Mouse (Mus musculus) CH12.LX (cell line): ENCODE data around the gene Sp3. TPM values are rescaled to one million over a fixed set of nuclear protein-coding genes. Genes with fewer than 3 reads are reported as not detected.

Experiments
- DNase-seq: peaks from one replicate; pipeline ENCODE4 v3.0.0-alpha.2; 2013; ENCODE audit errors: extremely low read depth
- H3K27ac ChIP-seq: 2 replicates; pipeline ENCODE4 v1.5.1; 2012; ENCODE audit warnings: low read depth, mild to moderate bottlenecking, control low read depth, moderate library complexity; ENCODE audit not compliant: insufficient read depth
- H3K27me3 ChIP-seq: replicated peaks from 2 replicates; pipeline ENCODE3; 2012; ENCODE audit warnings: inconsistent platforms
- H3K36me3 ChIP-seq, 2 experiments: replicated peaks in 1 of 2; 2 replicates each; pipeline versions ENCODE3 to v1.6.1; 2012; ENCODE audit warnings: inconsistent platforms in 1 of 2, low read length in 1 of 2, mild to moderate bottlenecking in 1 of 2, mixed read lengths in 1 of 2, moderate library complexity in 1 of 2; ENCODE audit not compliant: control insufficient read depth in 1 of 2, insufficient read depth in 1 of 2
- H3K4me1 ChIP-seq, 2 experiments: 2 replicates each; pipeline ENCODE4 v1.6.1; 2012; ENCODE audit warnings: inconsistent platforms in 1 of 2, moderate library complexity in 1 of 2; ENCODE audit not compliant: insufficient read depth in 2 of 2, control insufficient read depth in 1 of 2
- H3K4me2 ChIP-seq: 2 replicates; pipeline ENCODE4 v1.6.1; 2012; ENCODE audit warnings: low read depth, mild to moderate bottlenecking, control low read depth; ENCODE audit not compliant: poor library complexity, insufficient read depth, severe bottlenecking
- H3K4me3 ChIP-seq, 3 experiments: fragments of 150-350 bp in 1 of 3; sonication (generic) in 1 of 3; replicated peaks in 1 of 3; 2 replicates each; pipeline versions ENCODE3 to v1.5.1; 2011 to 2012; ENCODE audit warnings: low read depth in 2 of 3, low read length in 2 of 3, mild to moderate bottlenecking in 2 of 3, moderate library complexity in 2 of 3, control low read depth in 1 of 3, improper control_type of control experiment in 1 of 3, inconsistent platforms in 1 of 3, mixed read lengths in 1 of 3; ENCODE audit not compliant: poor library complexity in 1 of 3
- H3K79me2 ChIP-seq: replicated peaks from 2 replicates; pipeline ENCODE4 v1.6.1; 2012; ENCODE audit warnings: mild to moderate bottlenecking, moderate library complexity; ENCODE audit not compliant: control insufficient read depth, poor library complexity, insufficient read depth, severe bottlenecking; ENCODE audit errors: extremely low read depth
- H3K9ac ChIP-seq: 2 replicates; pipeline ENCODE4 v1.6.1; 2012; ENCODE audit warnings: low read depth, mild to moderate bottlenecking, control low read depth, moderate library complexity; ENCODE audit not compliant: insufficient read depth
- H3K9me3 ChIP-seq: replicated peaks from 2 replicates; pipeline ENCODE3; 2012; ENCODE audit warnings: low read length, inconsistent platforms, mixed read lengths
- BHLHE40 ChIP-seq: IDR thresholded peaks from 2 replicates; pipeline ENCODE4 v1.6.1; 2011; ENCODE audit warnings: mild to moderate bottlenecking, low read depth, low read length, improper control_type of control experiment
- CHD2 ChIP-seq: IDR thresholded peaks from 2 replicates; pipeline ENCODE4 v1.6.1; 2011; ENCODE audit warnings: low read length, improper control_type of control experiment
- CTCF ChIP-seq, 2 experiments: IDR thresholded peaks in 1 of 2; conservative IDR thresholded peaks in 1 of 2; 2 replicates each; pipeline ENCODE4 v1.5.1; 2011 to 2012; ENCODE audit warnings: low read depth in 2 of 2, low read length in 2 of 2, improper control_type of control experiment in 1 of 2, inconsistent platforms in 1 of 2, mild to moderate bottlenecking in 1 of 2, moderate library complexity in 1 of 2
- E2F4 ChIP-seq: IDR thresholded peaks from 2 replicates; pipeline ENCODE4 v1.6.1; 2011; ENCODE audit warnings: low read depth, low read length, improper control_type of control experiment; ENCODE audit not compliant: insufficient replicate concordance
- EP300 ChIP-seq: IDR thresholded peaks from 2 replicates; pipeline ENCODE4 v1.6.1; 2011; ENCODE audit warnings: low read length, improper control_type of control experiment
- GABPA ChIP-seq: IDR thresholded peaks from 2 replicates; pipeline ENCODE4 v1.6.1; 2012; ENCODE audit warnings: low read depth, low read length, improper control_type of control experiment, inconsistent platforms; ENCODE audit not compliant: insufficient replicate concordance
- HCFC1 ChIP-seq: IDR thresholded peaks from 2 replicates; pipeline ENCODE4 v1.6.1; 2012; ENCODE audit warnings: low read depth, mild to moderate bottlenecking, inconsistent platforms, low read length, improper control_type of control experiment
- IRF4 ChIP-seq: IDR thresholded peaks from 2 replicates; pipeline ENCODE4 v1.6.1; 2014; ENCODE audit warnings: low read depth, mild to moderate bottlenecking, inconsistent platforms, low read length, improper control_type of control experiment
- JUN ChIP-seq: IDR thresholded peaks from 2 replicates; pipeline ENCODE4 v1.6.1; 2011; ENCODE audit warnings: low read depth, mild to moderate bottlenecking, low read length, improper control_type of control experiment, moderate library complexity; ENCODE audit not compliant: insufficient read depth
- JUND ChIP-seq: conservative IDR thresholded peaks from 2 replicates; pipeline ENCODE4 v1.6.1; 2011; ENCODE audit warnings: low read depth, low read length, improper control_type of control experiment
- MAZ ChIP-seq: IDR thresholded peaks from 2 replicates; pipeline ENCODE4 v1.6.1; 2012; ENCODE audit warnings: low read depth, mild to moderate bottlenecking, inconsistent platforms, low read length, improper control_type of control experiment, moderate library complexity
- MXI1 ChIP-seq: IDR thresholded peaks from 2 replicates; pipeline ENCODE4 v1.6.1; 2011; ENCODE audit warnings: mild to moderate bottlenecking, low read depth, low read length, improper control_type of control experiment
- PAX5 ChIP-seq: IDR thresholded peaks from 2 replicates; pipeline ENCODE4 v1.6.1; 2012; ENCODE audit warnings: low read length, inconsistent platforms, mixed read lengths
- POLR2A ChIP-seq: IDR thresholded peaks from 2 replicates; pipeline ENCODE4 v1.6.1; 2011; ENCODE audit warnings: low read depth, mild to moderate bottlenecking, improper control_type of control experiment, low read length
- RCOR1 ChIP-seq: conservative IDR thresholded peaks from 2 replicates; pipeline ENCODE4 v1.6.1; 2012; ENCODE audit warnings: low read depth, mild to moderate bottlenecking, inconsistent platforms, low read length, improper control_type of control experiment
- TBP ChIP-seq: conservative IDR thresholded peaks from 2 replicates; pipeline ENCODE4 v1.6.1; 2011; ENCODE audit warnings: low read depth, low read length, improper control_type of control experiment
- TCF12 ChIP-seq: IDR thresholded peaks from 2 replicates; pipeline ENCODE4 v1.6.1; 2014; ENCODE audit warnings: low read depth, mild to moderate bottlenecking, inconsistent platforms, low read length, improper control_type of control experiment
- UBTF ChIP-seq: IDR thresholded peaks from 2 replicates; pipeline ENCODE4 v1.6.1; 2012; ENCODE audit warnings: low read depth, mild to moderate bottlenecking, inconsistent platforms, low read length, improper control_type of control experiment, moderate library complexity
- USF2 ChIP-seq: conservative IDR thresholded peaks from 2 replicates; pipeline ENCODE4 v1.6.1; 2011; ENCODE audit warnings: low read depth, low read length, improper control_type of control experiment
- ZMIZ1 ChIP-seq: IDR thresholded peaks from 2 replicates; pipeline ENCODE4 v1.6.1; 2012; ENCODE audit warnings: low read depth, mild to moderate bottlenecking, inconsistent platforms, low read length, improper control_type of control experiment
- dilution Hi-C: fragments of 300-500 bp; cut with MboI; formaldehyde crosslinking; loops from 2 replicates; pipeline ENCODE4 v1.14.3; 2020; ENCODE audit warnings: low sequenced_read_pairs; ENCODE audit not compliant: extremely low pct_unique_long_range_greater_than_20kb, extremely low pct_ligation_motif_present
- in situ Hi-C: fragments of 300-500 bp; cut with MboI; formaldehyde crosslinking; loops from 3 replicates; pipeline ENCODE4 v1.14.3; 2019; ENCODE audit warnings: low sequenced_read_pairs, low pct_ligation_motif_present, low pct_unique_long_range_greater_than_20kb, mixed read lengths
- polyA plus RNA-seq: library from polyadenylated mRNA; unstranded; fragments of >175 nt; gene quantifications from 2 replicates; pipeline ENCODE4 v1.2.1, GENCODE M21; 2012; ENCODE audit warnings: low read depth; ENCODE audit not compliant: insufficient read length
- total RNA-seq, 2 experiments: library from RNA; depleted of rRNA; stranded (reverse); fragments of 300-350 nt in 1 of 2; fragments of >200 nt in 1 of 2; gene quantifications; 2 replicates each; pipeline ENCODE4 v1.2.3; 2012 to 2014

Gene Sp3
- total and polyA plus RNA-seq, 3 experiments: 37.7 to 86.8 (median 40.4) TPM

- in situ Hi-C loops: no loop called here
- no peak for TF ChIP-seq RCOR1
- no peak for TF ChIP-seq UBTF
- no peak for TF ChIP-seq BHLHE40
- no peak for TF ChIP-seq USF2
- no peak for TF ChIP-seq GABPA
- no peak for TF ChIP-seq IRF4
- TF ChIP-seq MXI1: no peak
- TF ChIP-seq POLR2A: no peak
- no peak for TF ChIP-seq HCFC1
- no peak for TF ChIP-seq CTCF (conservative IDR thresholded peaks at IDR 0.05 in 1 of 2, IDR thresholded peaks at IDR 0.05 in 1 of 2; ENCODE audit: low read depth in 2 of 2, low read length in 2 of 2)
- TF ChIP-seq TBP: no peak
- TF ChIP-seq JUN: no peak
- no peak for TF ChIP-seq ZMIZ1
- TF ChIP-seq, all 38 proteins: peak for 0
- Histone ChIP-seq H3K4me2 (no peak overlapping the region), H3K9ac (no peak overlapping the region), H3K9me3 (peaks cover 8% of the 10 kb centered on the region), H3K36me3 (no peaks in the 10 kb centered on the region), H3K4me3 (no peak overlapping the region), H3K79me2 (no peaks in the 10 kb centered on the region), H3K4me1 (no peaks in the 10 kb centered on the region), H3K27ac (no peak overlapping the region), H3K27me3 (no peaks in the 10 kb centered on the region)
- dilution Hi-C loops: no loop called here
- no peak for DNase-seq
Observed at GRCm38 (mm10) chr2:72898094-72898781, 82.0 kb downstream of the Sp3 start.

DNA sequence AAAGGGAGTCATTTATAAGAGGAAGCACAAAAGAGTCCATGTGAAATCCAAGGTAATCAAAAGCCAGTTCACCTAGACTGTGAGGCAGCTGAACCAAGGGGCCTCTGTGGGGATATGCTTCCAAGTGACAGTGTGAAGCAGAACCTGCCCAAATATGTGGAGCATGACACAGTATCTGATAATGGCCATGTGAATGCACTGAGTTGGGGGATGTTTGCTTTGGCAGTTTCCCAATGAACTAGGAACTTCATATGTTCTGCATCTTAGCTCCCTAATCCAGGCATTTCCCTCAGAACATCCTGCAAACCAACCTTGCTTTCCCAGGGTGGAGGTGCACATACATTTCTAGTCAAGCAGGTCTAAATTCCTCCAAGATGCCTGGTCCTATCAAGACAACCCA, 90.4 kb downstream of the Sp3 start:
- Histone ChIP-seq H3K36me3 (no peaks in the 10 kb centered on the region), H3K4me2 (no peak overlapping the region), H3K9ac (no peak overlapping the region), H3K9me3 (no peaks in the 10 kb centered on the region), H3K4me1 (peaks cover 0 to 10% of the 10 kb centered on the region in 2 experiments; a peak in 2 of 4 replicates), H3K27ac (no peak overlapping the region), H3K4me3 (no peak overlapping the region), H3K27me3 (no peaks in the 10 kb centered on the region), H3K79me2 (no peaks in the 10 kb centered on the region)
- in situ Hi-C loops (no loop called here), dilution Hi-C loops (no loop called here)
- TF ChIP-seq MAZ: no peak
- TF ChIP-seq CHD2: no peak
- TF ChIP-seq E2F4: no peak
- no peak for TF ChIP-seq MXI1
- no peak for TF ChIP-seq PAX5
- no peak for TF ChIP-seq JUND
- TF ChIP-seq IRF4: no peak
- no peak for TF ChIP-seq EP300
- TF ChIP-seq CTCF (conservative IDR thresholded peaks at IDR 0.05 in 1 of 2, IDR thresholded peaks at IDR 0.05 in 1 of 2; ENCODE audit: low read depth in 2 of 2, low read length in 2 of 2): no peak
- TF ChIP-seq USF2: no peak
- TF ChIP-seq TCF12: no peak
- DNase-seq: no peak

Other genes with a start within 250 kb of the Sp3 start
- not detected in 2 replicates for gene Gm11084, start 6.3 kb upstream of the Sp3 start, total RNA-seq (2012; rRNA removed)
- gene Gm11084, start 6.3 kb upstream of the Sp3 start, total RNA-seq (2014; rRNA removed): not detected in 2 replicates
- not detected in 2 replicates for gene Gm11084, start 6.3 kb upstream of the Sp3 start, polyA plus RNA-seq
- gene Ola1, start 238.5 kb upstream of the Sp3 start, total RNA-seq (2012; rRNA removed): 114 and 127 TPM in 2 replicates
- 175 and 213 TPM in 2 replicates for gene Ola1, start 238.5 kb upstream of the Sp3 start, total RNA-seq (2014; rRNA removed)
- 182 TPM in 2 replicates for gene Ola1, start 238.5 kb upstream of the Sp3 start, polyA plus RNA-seq